Mouse (Mus musculus) liver, embryonic 14.5 days (tissue): ENCODE measurements around the gene Drg1.

ENCODE experiments used
- CTCF ChIP-seq: IDR thresholded peaks from 2 replicates; pipeline ENCODE4 v1.5.1; 2016; ENCODE audit warnings: antibody characterized with exemption, low read depth, control low read depth
- EP300 ChIP-seq: IDR thresholded peaks from 2 replicates; pipeline ENCODE4 v1.6.1; 2016; ENCODE audit warnings: antibody characterized with exemption, low read depth

DNA sequence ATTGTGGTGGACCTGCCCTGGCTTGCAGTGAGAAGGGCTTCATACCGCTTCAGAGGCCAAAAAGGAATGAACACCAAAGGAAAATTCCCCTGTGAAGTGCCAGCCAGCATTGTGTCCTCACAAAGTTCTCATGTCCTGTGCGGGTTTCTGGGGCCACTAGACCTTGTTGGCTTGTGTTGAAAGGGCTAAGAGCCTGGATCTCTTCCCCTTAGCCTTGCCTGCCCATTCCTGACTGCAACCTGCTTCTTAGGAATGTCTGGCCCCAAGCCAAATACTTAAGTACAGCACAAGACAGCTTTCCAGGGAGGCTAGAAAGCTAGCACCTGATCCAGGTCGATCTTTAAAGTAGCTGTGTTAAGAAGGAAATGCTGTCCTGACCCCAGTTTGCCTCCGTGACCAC, 36.6 kb upstream of the Drg1 start:
- TF ChIP-seq CTCF (no peak), EP300 (no peak)
